Mouse (Mus musculus) megakaryocyte-erythroid progenitor cell, adult 5 weeks (primary cell): Measurements from ENCODE around the gene Dnajc16. TPM values are rescaled to one million over a fixed set of nuclear protein-coding genes. Genes with fewer than 3 reads are reported as not detected.

Experiments used
- polyA plus RNA-seq: library from polyadenylated mRNA; stranded (reverse); fragments of >175 nt; gene quantifications from 2 replicates; pipeline ENCODE4 v1.2.3, GENCODE M21; 2012

Gene Dnajc16
- 1.7 and 1.8 TPM in 2 replicates for polyA plus RNA-seq

GRCm38 (mm10) chr4:141790524-141790990 lies at the start of gene Dnajc16:
Dnajc16 (minus strand) TSS chr4:141790931.

GRCm38 (mm10) chr4:141826060-141826459 lies 35.3 kb upstream of the Dnajc16 start, which contains the start of gene Cela2a:
Cela2a (minus strand) TSS chr4:141826160.

GRCm38 (mm10) chr4:141793282-141794151 lies 2.8 kb upstream of the Dnajc16 start, which contains the start of gene Casp9:
Casp9 (plus strand) TSS chr4:141793612.

GRCm38 (mm10) chr4:141746578-141747346 lies 44.0 kb downstream of the Dnajc16 start, which contains the start of gene Agmat:
Agmat (plus strand) TSS chr4:141746672.

GRCm38 (mm10) chr4:141722731-141723672 lies 67.7 kb downstream of the Dnajc16 start, which contains the start of gene Ddi2:
Ddi2 (minus strand) TSS chr4:141723419.

Other genes with a start within 250 kb of the Dnajc16 start
- gene Fblim1, start 184.8 kb downstream of the Dnajc16 start, polyA plus RNA-seq = 0.13 and 0.33 TPM in 2 replicates
- 1.8 TPM in 2 replicates for gene Tmem82, start 172.3 kb downstream of the Dnajc16 start, polyA plus RNA-seq
- 0.03 TPM in 1 of 2 replicates, not detected in the other for gene Slc25a34, start 167.1 kb downstream of the Dnajc16 start, polyA plus RNA-seq
- 42.1 and 42.7 TPM in 2 replicates for gene Plekhm2, start 126.0 kb downstream of the Dnajc16 start, polyA plus RNA-seq
- 2.7 and 2.8 TPM in 2 replicates for gene Rsc1a1, start 105.3 kb downstream of the Dnajc16 start, polyA plus RNA-seq
- gene Ddi2, start 67.5 kb downstream of the Dnajc16 start, polyA plus RNA-seq = 11.9 and 12.8 TPM in 2 replicates
- gene Agmat, start 44.3 kb downstream of the Dnajc16 start, polyA plus RNA-seq = 0.07 and 0.15 TPM in 2 replicates
- 13.0 and 16.1 TPM in 2 replicates for gene Casp9, start 2.7 kb upstream of the Dnajc16 start, polyA plus RNA-seq
- not detected in 2 replicates for gene Cela2a, start 35.2 kb upstream of the Dnajc16 start, polyA plus RNA-seq
- gene Ctrc, start 55.4 kb upstream of the Dnajc16 start, polyA plus RNA-seq = not detected in 2 replicates
- gene Efhd2, start 84.0 kb upstream of the Dnajc16 start, polyA plus RNA-seq = 100 and 107 TPM in 2 replicates
- 0.11 and 0.27 TPM in 2 replicates for gene Fhad1, start 224.2 kb upstream of the Dnajc16 start, polyA plus RNA-seq